Mouse (Mus musculus) heart, embryonic 14.5 days (tissue): ENCODE results near the gene Tmem117. TPM values are rescaled to one million over a fixed set of nuclear protein-coding genes. Genes with fewer than 3 reads are reported as not detected.

Experiments used
- ATAC-seq: fragments of 200-750 bp; cut with Nextera tagmentation; 2 replicates; pipeline ENCODE4 v1.8.0; 2017; ENCODE audit warnings: low read depth, moderate TSS enrichment; ENCODE audit not compliant: insufficient number of reproducible peaks, insufficient read depth, low FRiP score
- H3K27ac ChIP-seq, 2 experiments: fragments of 200-500 bp in 1 of 2; fragments of 300-500 bp in 1 of 2; sonication (generic) in 1 of 2; replicated peaks in 1 of 2; 2 replicates each; pipeline ENCODE4 v1.5.1; 2012 to 2014; ENCODE audit warnings: low read depth in 2 of 2, low read length in 2 of 2, control low read depth in 1 of 2, mild to moderate bottlenecking in 1 of 2, mixed read lengths in 1 of 2; ENCODE audit not compliant: control insufficient read depth in 1 of 2, insufficient read depth in 1 of 2
- H3K27me3 ChIP-seq: fragments of 300-500 bp; sonication (generic); 2 replicates; pipeline ENCODE4 v1.6.1; 2014; ENCODE audit warnings: mild to moderate bottlenecking, low read length, control low read depth; ENCODE audit not compliant: control insufficient read depth, insufficient read depth
- H3K36me3 ChIP-seq: fragments of 300-500 bp; sonication (generic); 2 replicates; pipeline ENCODE4 v1.6.1; 2014; ENCODE audit warnings: mild to moderate bottlenecking, control low read depth, low read length, mixed read lengths; ENCODE audit not compliant: control insufficient read depth, insufficient read depth
- H3K4me1 ChIP-seq, 2 experiments: fragments of 200-500 bp in 1 of 2; fragments of 300-500 bp in 1 of 2; sonication (generic) in 1 of 2; 2 replicates each; pipeline ENCODE4 v1.6.1; 2012 to 2014; ENCODE audit warnings: low read length in 2 of 2, control low read depth in 1 of 2, mixed read lengths in 1 of 2; ENCODE audit not compliant: control insufficient read depth in 2 of 2, insufficient read depth in 2 of 2
- H3K4me2 ChIP-seq: fragments of 300-500 bp; sonication (generic); 2 replicates; pipeline ENCODE4 v1.6.1; 2014; ENCODE audit warnings: mild to moderate bottlenecking, low read length
- H3K4me3 ChIP-seq, 2 experiments: fragments of 200-500 bp in 1 of 2; fragments of 300-500 bp in 1 of 2; sonication (generic) in 1 of 2; 2 replicates each; pipeline ENCODE4 v1.5.1; 2012 to 2014; ENCODE audit warnings: low read length in 2 of 2, mild to moderate bottlenecking in 2 of 2, control low read depth in 1 of 2, low read depth in 1 of 2, moderate library complexity in 1 of 2; ENCODE audit not compliant: control insufficient read depth in 1 of 2, insufficient read depth in 1 of 2
- H3K9ac ChIP-seq: fragments of 300-500 bp; sonication (generic); 2 replicates; pipeline ENCODE4 v1.6.1; 2014; ENCODE audit warnings: mild to moderate bottlenecking, low read length
- H3K9me3 ChIP-seq: fragments of 300-500 bp; sonication (generic); 2 replicates; pipeline ENCODE4 v1.6.1; 2016; ENCODE audit warnings: low read length, control low read depth; ENCODE audit not compliant: control insufficient read depth
- WGBS: fragments of 180-500 bp; shearing (Covaris S2); extraction: QIAGEN DNeasy Blood & Tissue Kit; methylation state at CpG from one replicate; pipeline ENCODE4 v1.1.7; 2014; 5-methylcytosine and 5-hydroxymethylcytosine counted together
- polyA plus RNA-seq: library from polyadenylated mRNA; unstranded; fragments of >200 nt; fragmentation: Nextera tagmentation; extraction: Ambion mirVana; gene quantifications from 2 replicates; pipeline ENCODE4 v1.2.1, GENCODE M21; 2014

Tmem117 gene
- polyA plus RNA-seq, 1 experiment from 2014 or later, result 2.0 TPM

- 80% methylated on average over 3 of the region's 3 CpGs for WGBS
- no peak for ATAC-seq
- H3K4me3 ChIP-seq, result no peak overlapping the region
Observed at GRCm38 (mm10) chr15:94941954-94942353, 312.9 kb downstream of the Tmem117 start.

GRCm38 (mm10) chr15:94942465-94942864 is 313.4 kb downstream of the Tmem117 start:
- no peaks in the 10 kb centered on the region for H3K9me3 ChIP-seq
- H3K4me2 ChIP-seq, result no peak overlapping the region
- H3K4me1 ChIP-seq, result 0 out of 4 replicates have a peak, but pooled peaks cover 0 to 2% of the 10 kb centered on the region in 2 experiments
- no peak overlapping the region for H3K9ac ChIP-seq
- H3K36me3 ChIP-seq, result no peaks in the 10 kb centered on the region
- H3K27me3 ChIP-seq, result no peaks in the 10 kb centered on the region
- WGBS, result 18% methylated on average over 1 of the region's 1 CpGs
- H3K27ac ChIP-seq, result no peak overlapping the region
- H3K4me3 ChIP-seq, result no peak overlapping the region
- no peak for ATAC-seq

More at GRCm38 (mm10) chr15:94941954-94942353, 312.9 kb downstream of the Tmem117 start:
- Histone ChIP-seq H3K27ac (no peak overlapping the region), H3K36me3 (no peaks in the 10 kb centered on the region), H3K4me1 (0 out of 4 replicates have a peak, but pooled peaks cover 0 to 2% of the 10 kb centered on the region in 2 experiments), H3K9me3 (no peaks in the 10 kb centered on the region), H3K9ac (no peak overlapping the region), H3K27me3 (no peaks in the 10 kb centered on the region), H3K4me2 (no peak overlapping the region)

- 25% methylated on average over 5 of the region's 5 CpGs for WGBS
- no peaks in the 10 kb centered on the region for H3K27me3 ChIP-seq
- H3K4me1 ChIP-seq, result 0 out of 4 replicates have a peak, but pooled peaks cover 0 to 2% of the 10 kb centered on the region in 2 experiments
- no peak overlapping the region for H3K4me2 ChIP-seq
- no peaks in the 10 kb centered on the region for H3K36me3 ChIP-seq
- H3K9me3 ChIP-seq, result no peaks in the 10 kb centered on the region
- no peak overlapping the region for H3K9ac ChIP-seq
- H3K4me3 ChIP-seq, result no peak overlapping the region
- ATAC-seq, result no peak
- H3K27ac ChIP-seq, result no peak overlapping the region
Observed at GRCm38 (mm10) chr15:94943891-94944290, 314.9 kb downstream of the Tmem117 start.

GRCm38 (mm10) chr15:94951382-94952048 is 322.5 kb downstream of the Tmem117 start:
- Histone ChIP-seq H3K36me3 (no peaks in the 10 kb centered on the region), H3K4me2 (no peak overlapping the region), H3K27me3 (no peaks in the 10 kb centered on the region), H3K27ac (no peak overlapping the region), H3K9me3 (no peaks in the 10 kb centered on the region), H3K4me1 (no peaks in the 10 kb centered on the region), H3K4me3 (no peak overlapping the region), H3K9ac (no peak overlapping the region)
- ATAC-seq, result no peak
- WGBS, result 73% methylated on average over 7 of the region's 7 CpGs

GRCm38 (mm10) chr15:94956697-94957096 is 327.7 kb downstream of the Tmem117 start:
- WGBS, result 67% methylated on average over 3 of the region's 3 CpGs
- Histone ChIP-seq H3K4me1 (no peaks in the 10 kb centered on the region), H3K36me3 (no peaks in the 10 kb centered on the region), H3K4me3 (no peak overlapping the region), H3K27ac (no peak overlapping the region), H3K4me2 (no peak overlapping the region), H3K9me3 (no peaks in the 10 kb centered on the region), H3K9ac (no peak overlapping the region), H3K27me3 (no peaks in the 10 kb centered on the region)
- ATAC-seq, result no peak

GRCm38 (mm10) chr15:94957202-94957601 is 328.2 kb downstream of the Tmem117 start:
- Histone ChIP-seq H3K27ac (no peak overlapping the region), H3K9ac (no peak overlapping the region), H3K9me3 (no peaks in the 10 kb centered on the region), H3K36me3 (no peaks in the 10 kb centered on the region), H3K4me3 (no peak overlapping the region), H3K27me3 (no peaks in the 10 kb centered on the region), H3K4me2 (no peak overlapping the region), H3K4me1 (no peaks in the 10 kb centered on the region)
- ATAC-seq, result no peak
- WGBS, result 74% methylated on average over 4 of the region's 4 CpGs

- H3K27me3 ChIP-seq, result no peaks in the 10 kb centered on the region
- ATAC-seq, result no peak
- 84% methylated on average over 6 of the region's 6 CpGs for WGBS
Observed at GRCm38 (mm10) chr15:94967004-94967403, 338.0 kb downstream of the Tmem117 start.

More at GRCm38 (mm10) chr15:94967004-94967403, 338.0 kb downstream of the Tmem117 start:
- Histone ChIP-seq H3K9ac (no peak overlapping the region), H3K9me3 (no peaks in the 10 kb centered on the region), H3K27ac (no peak overlapping the region), H3K4me1 (no peaks in the 10 kb centered on the region), H3K4me2 (no peak overlapping the region), H3K36me3 (no peaks in the 10 kb centered on the region), H3K4me3 (no peak overlapping the region)
